Mouse (Mus musculus) brain, adult 2 months (tissue): ENCODE data around the gene Ankmy1.

Source experiments
- DNase-seq: peaks from one replicate; pipeline ENCODE4 v3.0.0; 2011; ENCODE audit warnings: low read depth, low spot score

The Ankmy1 gene

DNA sequence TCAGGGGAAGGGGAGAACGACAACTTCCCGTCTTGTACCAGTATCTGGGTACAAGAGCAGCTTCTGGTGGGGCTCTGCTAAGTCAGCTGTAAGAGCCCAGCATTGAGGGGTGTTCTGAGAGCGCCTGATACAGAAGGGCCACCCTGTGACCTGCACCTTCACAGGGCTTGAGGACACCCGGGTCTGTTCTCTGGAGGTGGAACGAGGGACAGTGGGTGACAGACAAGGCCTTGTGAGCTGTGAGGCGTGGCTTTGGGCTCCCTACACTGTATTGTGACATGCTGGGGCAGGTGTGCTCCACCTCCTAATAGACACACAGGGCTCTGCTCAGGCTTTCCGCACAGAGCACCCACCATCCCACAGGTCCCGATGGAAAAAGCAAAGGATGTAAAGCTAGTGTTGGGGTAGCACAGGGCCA, 9.0 kb upstream of the Ankmy1 start:
- DNase-seq = peak; percentile 49

DNA sequence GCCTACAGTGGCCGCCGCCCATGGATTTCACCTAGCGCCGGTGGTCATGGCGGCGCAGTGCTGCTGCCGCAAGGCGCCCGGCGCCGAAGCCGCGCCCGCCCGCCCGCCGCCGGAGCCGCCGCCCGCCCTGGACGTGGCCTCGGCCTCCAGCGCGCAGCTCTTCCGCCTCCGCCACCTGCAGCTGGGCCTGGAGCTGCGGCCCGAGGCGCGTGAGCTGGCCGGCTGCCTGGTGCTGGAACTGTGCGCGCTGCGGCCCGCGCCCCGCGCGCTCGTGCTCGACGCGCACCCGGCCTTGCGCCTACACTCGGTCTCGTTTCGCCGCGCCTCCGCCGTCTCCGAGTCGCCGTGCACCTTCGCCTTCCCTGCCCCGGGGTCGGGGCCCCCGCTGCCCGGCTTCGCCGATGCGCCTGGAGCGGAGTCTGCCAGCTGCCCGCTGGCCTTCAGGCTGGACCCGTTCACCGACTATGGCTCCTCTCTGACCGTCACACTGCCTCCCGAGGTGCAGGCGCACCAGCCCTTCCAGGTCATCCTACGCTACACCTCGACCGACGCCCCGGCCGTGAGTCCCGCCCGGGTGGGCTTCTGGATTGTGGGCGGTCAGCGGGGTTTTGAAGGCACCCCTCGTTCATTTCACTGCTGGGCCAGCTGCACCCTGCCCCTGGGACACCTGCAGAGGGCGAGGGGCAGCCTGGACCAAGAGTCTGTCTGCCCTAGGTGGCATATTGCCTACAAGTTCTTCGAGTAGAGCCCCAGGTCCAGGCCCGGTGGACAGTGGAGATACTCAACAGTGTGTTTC, 8.4 kb upstream of the Ankmy1 start:
- peak; percentile 90 for DNase-seq

DNA sequence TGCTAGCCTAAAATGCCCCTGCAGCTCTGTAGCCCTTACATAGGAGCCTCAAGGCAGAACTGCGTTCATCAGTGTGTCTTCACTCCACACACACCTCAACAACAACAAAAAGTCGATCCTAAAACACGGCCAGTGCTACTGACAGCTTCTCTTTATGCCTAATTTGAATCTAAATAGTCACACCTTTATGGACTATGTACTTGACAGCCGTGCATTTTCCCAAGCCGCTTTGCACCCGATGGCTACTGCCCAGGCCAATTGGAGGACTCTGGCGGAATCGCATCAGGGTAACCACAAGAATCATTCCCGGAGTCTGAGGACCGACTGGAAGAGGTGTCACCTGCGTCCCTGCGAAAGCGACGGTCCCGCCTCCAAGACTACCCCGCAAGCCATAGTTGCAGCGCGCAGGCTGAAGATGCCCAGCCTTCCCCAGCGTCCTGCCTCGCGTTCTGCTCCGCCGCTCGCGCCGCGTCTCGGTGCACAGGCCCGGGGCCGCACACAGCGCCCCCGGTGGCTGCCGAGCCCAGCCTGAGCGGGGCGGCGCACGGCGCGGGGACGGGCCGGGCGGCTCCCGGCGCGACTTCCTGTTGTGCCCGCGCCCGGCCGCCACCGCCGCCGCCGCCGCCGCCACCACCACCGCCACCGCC, 7.7 kb upstream of the Ankmy1 start, which contains the start of gene Rnpepl1:
Gene Rnpepl1, plus strand, starts transcription at position 545 of the 647 bp plus-strand sequence.
- peak; percentile 94 for DNase-seq

DNA sequence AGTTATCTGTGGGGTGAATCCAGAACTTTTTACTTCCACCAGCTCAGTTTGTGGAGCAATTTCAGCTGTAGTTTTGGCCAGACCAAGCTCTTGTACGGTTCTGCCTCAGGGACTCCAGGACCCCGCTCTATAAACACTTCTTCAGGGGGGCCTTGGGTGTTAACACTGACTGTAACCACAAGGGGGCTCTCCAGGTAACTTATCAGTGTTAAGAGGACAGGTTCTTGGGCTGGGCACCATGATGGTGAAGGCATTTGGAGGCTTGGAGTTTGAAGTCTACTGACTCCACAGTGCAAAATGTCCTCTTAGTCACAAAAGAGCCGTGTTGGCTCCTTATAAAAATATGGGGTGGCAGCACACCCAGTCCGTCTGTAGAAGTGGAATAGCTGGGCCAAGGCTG, 6.4 kb upstream of the Ankmy1 start:
- peak; percentile 40 for DNase-seq

DNA sequence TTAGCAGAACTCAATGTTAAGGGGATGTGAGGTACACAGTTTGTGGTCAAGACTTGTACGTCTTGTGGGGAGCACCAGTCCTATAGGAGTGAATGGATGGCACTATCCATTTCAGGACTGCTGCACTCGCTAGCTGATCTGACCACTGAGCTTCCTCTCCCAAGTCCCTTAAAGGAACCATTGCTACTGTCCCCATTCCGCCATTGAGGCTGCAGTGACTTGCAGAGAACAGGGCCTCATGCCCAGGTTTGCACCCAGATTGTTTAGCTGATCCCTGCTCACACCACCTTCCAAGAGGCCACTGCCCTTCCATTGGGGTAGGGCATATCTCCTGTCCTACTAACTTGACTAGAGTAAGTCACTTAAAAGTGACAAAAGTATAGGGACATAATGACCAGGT, 6.0 kb upstream of the Ankmy1 start:
- DNase-seq = no peak

DNA sequence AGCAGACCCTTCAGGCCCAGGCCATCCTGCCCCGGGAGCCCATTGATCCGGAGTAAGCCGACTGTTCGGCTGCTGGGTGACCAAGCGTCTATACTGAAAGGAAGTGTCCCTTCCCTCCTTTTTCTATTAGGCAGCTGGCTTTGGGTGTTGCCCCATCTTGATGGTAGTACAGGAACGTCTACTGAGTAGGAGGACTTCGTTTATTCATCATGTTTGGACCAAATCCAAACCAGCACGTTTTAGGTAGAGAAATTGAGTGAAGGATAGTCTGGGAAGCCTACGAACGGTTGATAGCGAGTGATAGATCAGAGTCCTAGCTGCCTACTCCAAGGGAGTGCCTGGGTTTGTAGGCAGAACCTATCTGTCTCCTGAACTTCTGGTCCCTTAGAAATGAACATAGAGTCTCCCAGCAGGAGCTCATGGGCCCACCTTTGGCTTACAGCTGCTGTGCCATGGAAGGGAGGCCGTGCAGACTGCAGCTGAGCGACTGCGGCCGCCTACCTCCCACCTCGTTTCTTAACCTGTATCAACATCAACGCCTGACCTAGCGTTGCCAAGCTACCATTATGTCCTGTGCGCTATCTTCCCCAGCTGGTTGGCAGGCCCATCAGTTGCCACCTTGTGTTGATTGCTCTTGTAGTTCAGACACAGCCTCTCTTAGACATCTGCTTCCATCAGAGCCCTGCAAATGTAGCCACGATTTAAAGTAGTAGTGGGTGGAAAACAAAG, 5.1 kb upstream of the Ankmy1 start:
- peak; percentile 27 for DNase-seq

DNA sequence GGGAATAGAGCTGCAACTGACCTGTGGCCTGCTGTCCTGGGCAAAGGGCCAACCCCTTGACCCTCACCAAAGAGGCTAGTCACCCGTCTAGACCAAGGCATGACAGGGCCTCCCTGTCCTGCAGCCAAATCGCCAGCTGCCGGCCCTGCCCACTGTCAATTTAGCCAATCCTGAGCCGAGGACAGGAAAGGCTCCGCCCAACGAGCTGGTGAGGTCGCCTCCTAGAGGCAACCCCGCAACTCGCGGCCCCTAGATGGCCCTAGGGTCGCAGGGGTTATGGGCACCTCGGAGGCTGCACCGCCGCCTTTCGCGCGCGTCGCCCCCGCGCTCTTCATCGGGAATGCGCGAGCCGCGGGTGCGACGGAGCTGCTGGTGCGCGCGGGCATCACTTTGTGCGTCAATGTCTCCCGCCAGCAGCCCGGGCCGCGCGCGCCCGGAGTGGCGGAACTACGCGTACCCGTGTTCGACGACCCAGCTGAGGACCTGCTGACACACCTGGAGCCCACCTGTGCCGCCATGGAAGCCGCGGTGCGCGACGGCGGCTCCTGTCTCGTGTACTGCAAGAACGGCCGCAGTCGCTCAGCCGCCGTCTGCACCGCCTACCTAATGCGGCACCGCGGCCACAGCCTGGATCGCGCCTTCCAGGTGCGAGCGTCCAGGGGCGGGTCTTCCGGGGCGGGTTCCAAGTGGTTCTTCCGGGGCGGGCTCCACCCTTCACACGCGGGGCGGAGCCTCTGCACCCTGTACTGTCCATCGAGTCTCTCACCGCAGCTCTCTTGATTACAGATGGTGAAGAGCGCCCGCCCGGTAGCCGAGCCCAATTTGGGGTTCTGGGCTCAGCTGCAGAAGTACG, 4.3 kb upstream of the Ankmy1 start, which contains the start of gene Dusp28:
Gene Dusp28, plus strand, starts transcription at position 203 of the 853 bp plus-strand sequence.
- DNase-seq = peak; percentile 97

DNA sequence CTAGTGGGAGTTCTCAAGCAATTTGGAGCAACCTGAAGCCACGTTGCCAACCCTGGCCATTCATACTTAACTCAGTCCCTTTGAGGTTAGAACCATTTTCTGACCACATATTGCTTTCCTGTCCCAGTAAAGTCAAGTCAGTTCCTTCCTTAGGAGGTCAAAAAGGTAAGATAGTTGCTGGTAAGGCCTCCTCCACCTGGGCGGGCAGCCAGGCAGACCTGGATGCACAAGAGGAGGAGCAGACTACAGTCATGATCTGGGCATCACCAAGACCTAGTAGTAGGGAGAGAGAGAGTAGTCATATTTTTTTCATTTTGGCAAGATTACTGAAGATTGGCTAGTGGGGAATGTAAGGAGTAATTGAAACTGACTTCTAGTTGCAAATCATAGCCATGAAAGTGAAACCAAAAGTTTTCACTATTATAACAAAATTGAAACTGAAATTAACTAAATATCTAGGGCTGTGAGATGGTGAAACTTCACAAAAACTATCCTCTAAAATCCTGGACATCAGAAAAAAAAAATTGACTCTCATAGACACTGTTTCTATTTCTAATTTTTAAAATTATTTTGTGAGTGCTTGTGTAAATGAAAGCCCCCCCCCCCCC, 3.1 kb upstream of the Ankmy1 start:
- DNase-seq = no peak

DNA sequence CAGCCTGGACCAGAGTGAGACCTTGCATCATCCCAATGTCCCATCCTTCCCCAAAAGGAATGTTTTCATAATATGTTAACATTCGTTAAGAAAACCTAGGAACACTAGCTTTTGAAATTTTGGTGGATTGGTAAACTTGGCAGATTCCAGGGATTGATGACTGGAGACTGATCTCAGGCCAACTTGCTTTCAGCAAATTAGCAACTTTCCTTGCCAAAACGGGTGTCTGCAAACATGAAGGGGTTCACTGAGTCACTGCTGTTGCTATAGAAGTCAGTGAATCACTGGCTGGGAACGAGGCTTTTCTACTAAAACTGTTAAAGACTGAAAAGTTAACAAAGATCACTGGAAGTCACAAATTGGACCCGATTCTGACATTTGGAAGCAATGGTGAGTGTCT, 921 bp upstream of the Ankmy1 start:
- DNase-seq = peak; percentile 83

DNA sequence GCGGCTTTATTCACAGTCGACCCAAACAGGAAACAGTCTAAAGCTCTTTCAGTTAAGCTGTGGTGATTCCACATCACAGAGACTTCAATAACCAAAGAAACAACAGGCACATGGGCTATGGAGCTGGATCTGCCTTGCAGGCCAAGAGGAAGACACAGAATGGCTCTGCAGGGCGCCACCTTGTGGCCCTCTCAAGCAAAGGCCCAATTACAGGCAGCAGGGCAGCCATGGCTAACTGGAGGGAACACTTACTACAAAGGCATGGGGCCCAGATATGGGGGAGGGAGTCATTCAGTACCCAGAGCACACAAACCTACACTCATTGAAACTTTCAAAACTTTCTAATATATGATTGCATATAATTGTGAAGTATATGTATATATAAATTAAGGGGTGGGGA, 7.6 kb downstream of the Ankmy1 start:
- DNase-seq = peak; percentile 94

DNA sequence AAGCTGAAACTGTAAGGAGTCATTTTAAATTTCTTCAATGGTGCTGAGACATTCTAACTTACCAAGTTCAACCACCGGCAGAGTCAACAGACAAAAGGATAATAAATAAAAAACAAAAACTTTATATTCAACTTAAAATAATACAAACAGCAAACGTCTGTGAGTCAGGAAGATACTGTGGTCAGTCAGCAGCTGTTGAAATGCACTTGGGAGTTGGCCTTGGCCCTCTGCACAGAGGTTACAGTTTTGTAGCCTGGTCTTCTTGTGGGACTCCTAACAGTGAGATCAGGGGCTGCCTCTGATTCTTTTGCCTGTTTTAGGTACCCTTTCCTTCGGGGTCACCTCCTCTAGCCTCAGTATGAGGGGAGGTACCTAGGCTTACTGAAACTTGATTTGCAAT, 8.8 kb downstream of the Ankmy1 start:
- DNase-seq = no peak

DNA sequence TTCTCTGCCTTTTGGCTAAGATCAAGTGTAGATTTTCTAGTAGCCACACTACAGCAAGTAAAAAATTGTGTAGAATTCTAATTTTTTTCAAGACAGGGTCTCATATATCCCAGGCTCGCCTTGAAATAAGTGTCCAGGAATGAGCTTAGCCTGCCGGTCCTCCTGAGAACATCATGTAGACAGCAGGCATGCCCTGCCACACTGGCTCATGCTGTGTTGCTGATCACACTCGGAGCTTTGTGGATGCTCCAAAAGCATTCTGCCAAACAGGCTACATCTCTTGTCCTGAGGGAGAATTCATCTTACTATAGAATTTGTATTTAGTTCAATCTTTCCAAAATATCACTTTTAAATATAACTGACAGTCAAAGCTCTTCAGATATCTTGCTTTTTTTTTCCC, 9.9 kb downstream of the Ankmy1 start:
- peak; percentile 36 for DNase-seq

DNA sequence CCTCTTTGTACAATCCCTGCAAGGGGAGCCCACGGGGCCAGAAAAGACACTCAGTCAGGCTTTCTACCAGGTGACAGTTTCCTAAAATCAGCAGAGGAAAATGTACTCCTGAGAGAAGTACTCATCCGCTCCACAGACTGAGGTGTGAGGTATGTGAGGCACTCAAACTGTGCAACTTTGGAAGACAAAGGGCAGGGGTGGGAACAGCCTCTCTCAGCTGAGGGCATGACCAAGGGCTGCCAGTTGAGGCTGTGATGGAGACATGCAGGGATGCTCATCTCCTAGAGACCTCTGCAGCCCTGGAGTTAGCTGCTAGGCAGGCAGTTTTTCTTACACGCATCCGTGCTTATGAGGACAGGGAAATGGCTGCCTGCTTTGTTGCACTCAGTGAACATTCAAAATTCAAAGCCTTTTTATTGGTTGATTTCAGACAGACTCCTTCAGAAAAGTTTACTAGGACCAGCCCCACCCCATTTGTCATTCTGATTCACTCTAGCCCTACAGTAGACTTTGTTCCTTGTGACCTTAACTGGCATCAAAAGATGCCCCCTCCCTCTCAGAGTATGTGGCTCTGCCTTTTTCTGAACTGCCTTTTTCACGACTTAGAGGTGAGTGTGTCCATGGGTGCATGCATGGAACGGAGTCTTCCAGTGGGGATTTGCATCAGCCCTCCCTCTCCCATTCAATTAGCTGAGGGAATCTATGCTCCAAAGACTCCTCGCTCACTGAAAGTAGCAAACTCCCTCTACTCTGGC, 13.6 kb downstream of the Ankmy1 start:
- no peak for DNase-seq

DNA sequence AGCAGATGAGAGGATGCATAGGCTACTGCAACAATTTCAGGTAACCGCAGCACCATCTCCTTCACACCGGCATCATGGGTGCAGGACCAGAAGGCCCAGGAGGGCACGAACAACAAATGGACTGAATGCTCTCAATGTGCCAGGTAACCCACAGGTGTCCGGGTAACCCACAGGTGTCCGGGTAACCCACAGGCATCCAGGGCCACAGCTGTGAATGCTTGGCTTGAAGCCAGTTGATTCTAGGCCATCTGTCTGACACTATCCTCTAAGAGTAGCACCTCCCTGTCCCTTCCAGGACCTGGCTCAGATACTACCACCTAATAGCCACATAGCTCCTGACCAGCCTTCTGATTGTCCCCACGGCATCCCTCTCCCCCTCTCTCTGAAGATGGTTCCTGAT, 20.7 kb downstream of the Ankmy1 start:
- DNase-seq = no peak

DNA sequence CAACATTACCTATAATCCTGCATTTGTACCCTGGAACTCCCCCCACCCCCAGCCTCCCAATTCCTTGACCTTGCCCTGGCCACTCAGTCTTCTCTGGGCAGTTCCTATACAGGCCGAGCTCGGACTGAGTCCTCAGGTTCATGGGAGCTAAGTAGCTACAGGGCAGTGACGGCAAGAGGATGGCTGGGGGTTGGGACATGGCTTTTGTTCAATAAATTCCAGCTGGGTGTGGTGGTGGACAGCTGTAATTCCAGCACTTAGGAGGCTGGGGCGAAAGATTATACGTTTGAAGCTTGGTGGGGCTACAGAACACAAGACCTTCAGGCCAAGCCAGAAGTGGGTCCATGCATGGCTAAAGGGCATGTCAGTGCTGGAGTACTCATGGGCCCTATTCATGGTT, 22.6 kb downstream of the Ankmy1 start:
- no peak for DNase-seq

DNA sequence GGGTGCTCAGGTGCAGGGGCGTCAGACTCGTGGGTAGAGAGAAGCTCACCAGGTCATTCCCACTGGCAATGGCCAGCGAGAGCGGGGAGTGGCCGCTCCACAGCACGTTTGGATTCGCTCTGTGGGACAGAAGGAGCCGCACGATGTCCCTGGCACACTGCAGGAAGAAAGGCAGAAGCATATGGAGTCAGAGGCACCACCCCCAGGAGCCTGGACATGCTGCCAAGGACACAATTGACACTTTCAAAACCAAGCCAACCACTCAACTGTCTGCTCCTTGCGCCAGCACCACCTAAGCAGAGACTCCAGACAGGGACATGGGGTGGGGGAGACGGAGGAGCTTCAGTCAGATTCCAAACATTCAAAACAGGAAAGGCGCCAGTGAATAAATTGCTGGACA, 23.4 kb downstream of the Ankmy1 start:
- peak; percentile 98 for DNase-seq

DNA sequence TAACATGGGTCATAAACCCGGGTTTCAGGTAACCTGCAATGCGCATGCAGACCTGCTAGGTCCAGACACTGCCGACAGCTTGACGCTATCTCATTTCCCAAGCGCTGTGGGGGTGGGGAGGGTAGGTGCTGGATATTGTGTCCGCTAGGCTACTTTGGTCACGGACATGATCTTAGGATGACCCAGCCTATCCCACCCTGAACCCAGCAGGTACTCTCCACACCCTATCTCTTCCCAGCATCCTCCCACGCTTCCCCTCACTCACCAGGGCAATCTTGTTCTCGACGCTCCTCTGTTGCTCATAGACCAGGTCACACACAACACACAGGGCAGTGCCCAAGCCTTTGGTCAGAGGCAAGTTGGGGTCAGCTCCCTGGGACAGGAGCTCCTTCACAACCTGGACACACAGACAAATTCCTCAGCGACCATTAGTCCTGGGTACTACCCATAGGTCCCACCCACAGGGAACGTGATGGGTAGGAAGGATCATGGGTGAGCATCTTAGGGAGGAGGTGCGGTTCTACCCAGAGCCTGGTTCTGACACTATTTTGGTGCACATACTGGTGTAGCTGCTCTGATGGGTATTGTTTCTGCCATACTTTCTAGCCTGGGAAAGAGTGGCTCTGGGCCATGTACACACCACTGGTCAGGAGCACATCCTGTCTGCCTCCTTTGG, 24.5 kb downstream of the Ankmy1 start:
- DNase-seq = no peak

DNA sequence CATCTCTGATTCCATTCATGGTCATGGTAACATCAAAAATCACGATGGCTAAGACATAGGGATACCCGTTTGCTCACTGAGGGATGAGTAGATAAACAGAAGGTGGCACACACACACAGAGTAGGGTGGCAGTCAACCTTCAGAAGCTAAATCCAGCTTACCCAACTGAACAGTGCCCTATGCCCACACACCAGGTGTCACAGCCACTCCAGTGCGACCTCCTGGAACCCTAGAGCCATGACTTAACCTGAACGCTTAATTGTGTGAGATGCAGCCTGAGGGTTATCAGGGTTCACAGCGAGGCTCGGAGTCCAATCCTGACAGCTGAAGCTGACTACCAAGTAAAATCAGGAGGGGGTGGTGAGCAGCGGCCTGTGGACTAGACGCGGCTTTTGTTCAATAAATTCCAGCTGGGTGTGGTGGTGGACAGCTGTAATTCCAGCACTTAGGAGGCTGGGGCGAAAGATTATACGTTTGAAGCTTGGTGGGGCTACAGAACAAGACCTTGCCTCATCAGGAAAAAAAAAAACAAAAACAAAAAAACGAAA, 25.2 kb downstream of the Ankmy1 start:
- no peak for DNase-seq

DNA sequence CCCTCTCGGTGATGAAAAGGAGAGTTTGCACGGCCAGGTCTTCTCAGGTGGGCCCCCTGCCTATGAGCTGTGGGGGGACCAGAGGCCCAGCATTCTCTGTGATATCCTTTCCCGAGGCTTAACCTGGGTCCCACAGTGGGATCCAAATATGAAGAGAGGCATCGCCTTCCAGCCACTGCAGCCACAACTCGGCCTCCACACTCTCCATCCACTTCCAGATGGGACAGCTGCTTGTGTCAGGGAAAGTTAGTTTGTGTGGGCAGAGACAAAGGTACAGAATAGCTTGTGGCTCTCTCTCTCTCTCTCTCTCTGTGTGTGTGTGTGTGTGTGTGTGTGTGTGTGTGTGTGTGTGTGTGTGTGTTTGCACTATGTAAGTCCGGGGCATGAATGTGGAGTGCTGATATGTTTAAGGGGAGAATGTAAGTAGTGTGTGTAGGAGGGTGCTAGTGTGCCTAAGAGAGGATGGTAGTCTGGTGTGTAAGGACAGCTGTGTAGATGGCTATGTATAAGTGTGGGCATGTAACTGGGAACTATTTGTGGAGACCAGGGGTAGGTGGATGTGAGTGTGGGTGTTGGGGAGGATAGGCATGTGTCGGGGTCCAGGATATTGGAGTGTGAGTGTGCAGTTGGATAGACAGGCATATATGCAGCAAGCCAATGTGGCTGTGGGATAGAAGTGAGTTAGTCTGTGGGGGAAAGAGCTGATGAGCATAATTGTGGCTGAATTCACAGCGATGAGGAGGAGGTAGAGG, 27.2 kb downstream of the Ankmy1 start:
- DNase-seq = peak; percentile 71
